Mouse (Mus musculus) skeletal muscle tissue, adult 2 months (tissue): ENCODE results near the gene Cdc14b.

Experiments
- DNase-seq: peaks from one replicate; pipeline ENCODE4 v3.0.0-alpha.2; 2012; ENCODE audit warnings: low read depth, low spot score

Gene Cdc14b

GRCm38 (mm10) chr13:64178746-64179652, 96.1 kb downstream of the Cdc14b start:
- no peak for DNase-seq

GRCm38 (mm10) chr13:64178000-64178399, 97.1 kb downstream of the Cdc14b start:
- DNase-seq: no peak

GRCm38 (mm10) chr13:64169746-64170145, 105.3 kb downstream of the Cdc14b start:
- DNase-seq: no peak

- DNase-seq: no peak
Measured at GRCm38 (mm10) chr13:64163147-64163715, 111.9 kb downstream of the Cdc14b start.

- DNase-seq: no peak
Measured at GRCm38 (mm10) chr13:64162626-64163025, 112.5 kb downstream of the Cdc14b start.

- no peak for DNase-seq
Measured at GRCm38 (mm10) chr13:64161916-64162611, 113.0 kb downstream of the Cdc14b start.

- peak; percentile 96 for DNase-seq
Measured at GRCm38 (mm10) chr13:64161548-64161915, 113.6 kb downstream of the Cdc14b start, which contains the start of gene Habp4. Habp4 (plus strand) TSS chr13:64161824.

- no peak for DNase-seq
Measured at GRCm38 (mm10) chr13:64156966-64157365, 118.1 kb downstream of the Cdc14b start.

- DNase-seq: no peak
Measured at GRCm38 (mm10) chr13:64155171-64155571, 119.9 kb downstream of the Cdc14b start.

GRCm38 (mm10) chr13:64154651-64155050, 120.4 kb downstream of the Cdc14b start:
- DNase-seq: no peak

GRCm38 (mm10) chr13:64153751-64154267, 121.3 kb downstream of the Cdc14b start:
- no peak for DNase-seq

GRCm38 (mm10) chr13:64153083-64153682, 121.9 kb downstream of the Cdc14b start, which contains the start of gene Zfp367:
Zfp367 (minus strand) TSS chr13:64153202.
- DNase-seq: peak; percentile 98

GRCm38 (mm10) chr13:64152671-64153082, 122.4 kb downstream of the Cdc14b start:
- DNase-seq: no peak

GRCm38 (mm10) chr13:64152241-64152669, 122.8 kb downstream of the Cdc14b start:
- peak; percentile 66 for DNase-seq

- no peak for DNase-seq
Measured at GRCm38 (mm10) chr13:64150121-64150520, 125.0 kb downstream of the Cdc14b start.
